Mouse (Mus musculus): ENCODE measurements around the gene Scly. TPM values are rescaled to one million over a fixed set of nuclear protein-coding genes. Genes with fewer than 3 reads are reported as not detected.

Gene Scly
- polyA plus RNA-seq, 1 experiment from 2014 or later, result 11.7 TPM

- Histone ChIP-seq H3K27ac (replicated peaks; ENCODE audit: low read depth, low read length) (no peak overlapping the region), H3K36me3 (replicated peaks; ENCODE audit: control insufficient read depth, insufficient read depth, low read depth, low read length) (no peaks in the 10 kb centered on the region), H3K4me3 (ENCODE audit: low read depth, low read length) (no peak overlapping the region), H3K9ac (replicated peaks; ENCODE audit: low read length) (no peak overlapping the region), H3K27me3 (ENCODE audit: control insufficient read depth, insufficient read depth, low read length) (no peaks in the 10 kb centered on the region), H3K4me2 (ENCODE audit: low read depth, low read length) (no peak overlapping the region), H3K4me1 (ENCODE audit: control insufficient read depth, insufficient read depth, low read length) (no peaks in the 10 kb centered on the region), H3K9me3 (replicated peaks; ENCODE audit: control insufficient read depth, low read length) (no peaks in the 10 kb centered on the region)
- no peak for ATAC-seq (replicated peaks; ENCODE audit: insufficient number of reproducible peaks, low FRiP score, low TSS enrichment, low read depth)
- DNase-seq (ENCODE audit: low spot score), result no peak
- 83% methylated on average over 2 of the region's 2 CpGs for WGBS
Measured at GRCm38 (mm10) chr1:91352277-91352676, 54.1 kb downstream of the Scly start.

- no peak overlapping the region for H3K4me2 ChIP-seq (ENCODE audit: low read depth, low read length)
- WGBS, result 89% methylated on average over 11 of the region's 11 CpGs
- ATAC-seq (replicated peaks; ENCODE audit: insufficient number of reproducible peaks, low FRiP score, low TSS enrichment, low read depth), result no peak
- H3K4me1 ChIP-seq (ENCODE audit: control insufficient read depth, insufficient read depth, low read length), result no peaks in the 10 kb centered on the region
- H3K27me3 ChIP-seq (ENCODE audit: control insufficient read depth, insufficient read depth, low read length), result no peaks in the 10 kb centered on the region
- no peak overlapping the region for H3K4me3 ChIP-seq (ENCODE audit: low read depth, low read length)
- DNase-seq (ENCODE audit: low spot score), result no peak
- no peak overlapping the region for H3K27ac ChIP-seq (replicated peaks; ENCODE audit: low read depth, low read length)
- no peaks in the 10 kb centered on the region for H3K9me3 ChIP-seq (replicated peaks; ENCODE audit: control insufficient read depth, low read length)
- H3K36me3 ChIP-seq (replicated peaks; ENCODE audit: control insufficient read depth, insufficient read depth, low read depth, low read length), result no peaks in the 10 kb centered on the region
- H3K9ac ChIP-seq (replicated peaks; ENCODE audit: low read length), result no peak overlapping the region
Measured at GRCm38 (mm10) chr1:91356105-91356504, 58.0 kb downstream of the Scly start.

GRCm38 (mm10) chr1:91362113-91362512 is 64.0 kb downstream of the Scly start:
- Histone ChIP-seq H3K27ac (replicated peaks; ENCODE audit: low read depth, low read length) (no peak overlapping the region), H3K9ac (replicated peaks; ENCODE audit: low read length) (no peak overlapping the region), H3K4me3 (ENCODE audit: low read depth, low read length) (no peak overlapping the region), H3K27me3 (ENCODE audit: control insufficient read depth, insufficient read depth, low read length) (peaks cover 7% of the 10 kb centered on the region; the same call in 1 of the 2 replicates), H3K4me2 (ENCODE audit: low read depth, low read length) (no peak overlapping the region), H3K9me3 (replicated peaks; ENCODE audit: control insufficient read depth, low read length) (no peaks in the 10 kb centered on the region), H3K36me3 (replicated peaks; ENCODE audit: control insufficient read depth, insufficient read depth, low read depth, low read length) (no peaks in the 10 kb centered on the region), H3K4me1 (ENCODE audit: control insufficient read depth, insufficient read depth, low read length) (no peaks in the 10 kb centered on the region; the same call in 1 of the 2 replicates)
- no peak for ATAC-seq (replicated peaks; ENCODE audit: insufficient number of reproducible peaks, low FRiP score, low TSS enrichment, low read depth)
- 81% methylated on average over 5 of the region's 5 CpGs for WGBS
- DNase-seq (ENCODE audit: low spot score), result no peak

- Histone ChIP-seq H3K9ac (replicated peaks; ENCODE audit: low read length) (no peak overlapping the region), H3K4me3 (ENCODE audit: low read depth, low read length) (no peak overlapping the region), H3K9me3 (replicated peaks; ENCODE audit: control insufficient read depth, low read length) (no peaks in the 10 kb centered on the region), H3K4me2 (ENCODE audit: low read depth, low read length) (no peak overlapping the region), H3K4me1 (ENCODE audit: control insufficient read depth, insufficient read depth, low read length) (no peaks in the 10 kb centered on the region; the same call in 1 of the 2 replicates), H3K36me3 (replicated peaks; ENCODE audit: control insufficient read depth, insufficient read depth, low read depth, low read length) (no peaks in the 10 kb centered on the region), H3K27ac (replicated peaks; ENCODE audit: low read depth, low read length) (no peak overlapping the region), H3K27me3 (ENCODE audit: control insufficient read depth, insufficient read depth, low read length) (peaks cover 9% of the 10 kb centered on the region)
- no peak for ATAC-seq (replicated peaks; ENCODE audit: insufficient number of reproducible peaks, low FRiP score, low TSS enrichment, low read depth)
- WGBS, result 89% methylated on average over 16 of the region's 16 CpGs
- no peak for DNase-seq (ENCODE audit: low spot score)
Measured at GRCm38 (mm10) chr1:91364822-91365644, 66.9 kb downstream of the Scly start.

DNA sequence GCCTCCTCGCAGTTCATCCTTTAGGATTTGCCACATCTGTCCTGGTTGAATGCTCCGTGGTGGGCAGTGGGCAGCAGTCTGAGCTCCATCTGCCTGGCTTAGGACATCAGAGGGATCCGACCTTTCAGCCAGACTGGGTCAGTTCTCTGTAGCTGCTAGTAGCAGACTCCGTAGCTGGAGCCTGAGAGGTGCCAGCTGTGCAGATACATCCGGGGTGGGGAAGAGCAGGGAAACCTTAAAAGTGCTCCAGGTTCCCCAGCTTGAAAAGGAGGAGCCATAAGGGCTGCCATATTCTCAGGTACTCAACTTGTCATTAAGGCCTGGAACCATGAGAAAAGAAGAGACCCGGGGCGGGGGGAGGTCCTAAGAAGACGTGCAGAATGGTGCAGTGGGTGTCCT is 67.7 kb downstream of the Scly start:
- peak overlapping the region; percentile 44; the same call in 1 of the 2 replicates for H3K4me3 ChIP-seq (ENCODE audit: low read depth, low read length)
- no peaks in the 10 kb centered on the region; the same call in 1 of the 2 replicates for H3K4me1 ChIP-seq (ENCODE audit: control insufficient read depth, insufficient read depth, low read length)
- H3K27me3 ChIP-seq (ENCODE audit: control insufficient read depth, insufficient read depth, low read length), result peaks cover 9% of the 10 kb centered on the region
- DNase-seq (ENCODE audit: low spot score) (no peak), ATAC-seq (replicated peaks; ENCODE audit: insufficient number of reproducible peaks, low FRiP score, low TSS enrichment, low read depth) (no peak)
- peak overlapping the region; percentile 74 for H3K9ac ChIP-seq (replicated peaks; ENCODE audit: low read length)
- WGBS, result 31% methylated on average over 8 of the region's 8 CpGs
- H3K9me3 ChIP-seq (replicated peaks; ENCODE audit: control insufficient read depth, low read length), result no peaks in the 10 kb centered on the region
- H3K4me2 ChIP-seq (ENCODE audit: low read depth, low read length), result peak overlapping the region; percentile 93
- no peak overlapping the region for H3K27ac ChIP-seq (replicated peaks; ENCODE audit: low read depth, low read length)
- H3K36me3 ChIP-seq (replicated peaks; ENCODE audit: control insufficient read depth, insufficient read depth, low read depth, low read length), result no peaks in the 10 kb centered on the region

- Histone ChIP-seq H3K27me3 (ENCODE audit: control insufficient read depth, insufficient read depth, low read length) (peaks cover 9% of the 10 kb centered on the region), H3K4me1 (ENCODE audit: control insufficient read depth, insufficient read depth, low read length) (no peaks in the 10 kb centered on the region; the same call in 1 of the 2 replicates), H3K9me3 (replicated peaks; ENCODE audit: control insufficient read depth, low read length) (no peaks in the 10 kb centered on the region), H3K4me3 (ENCODE audit: low read depth, low read length) (peak within 1 kb of the TSS; percentile 44), H3K9ac (replicated peaks; ENCODE audit: low read length) (peak within 1 kb of the TSS; percentile 74), H3K27ac (replicated peaks; ENCODE audit: low read depth, low read length) (no peak within 1 kb of the TSS), H3K4me2 (ENCODE audit: low read depth, low read length) (peak within 1 kb of the TSS; percentile 93), H3K36me3 (replicated peaks; ENCODE audit: control insufficient read depth, insufficient read depth, low read depth, low read length) (0 out of 2 replicates have a peak, but pooled peaks cover 2% of the 10 kb centered on the region)
- under 1% methylated on average over 68 of the region's 68 CpGs for WGBS
- ATAC-seq (replicated peaks; ENCODE audit: insufficient number of reproducible peaks, low FRiP score, low TSS enrichment, low read depth) (peak; percentile 63; the same call in 1 of the 2 replicates), DNase-seq (ENCODE audit: low spot score) (peak; percentile 80)
Measured at GRCm38 (mm10) chr1:91366215-91367108, 68.3 kb downstream of the Scly start, which contains the start of gene Erfe. TSS of gene Erfe (plus strand) at chr1:91366430.

- Histone ChIP-seq H3K27me3 (ENCODE audit: control insufficient read depth, insufficient read depth, low read length) (peaks cover 9% of the 10 kb centered on the region), H3K4me1 (ENCODE audit: control insufficient read depth, insufficient read depth, low read length) (no peaks in the 10 kb centered on the region; the same call in 1 of the 2 replicates), H3K4me3 (ENCODE audit: low read depth, low read length) (no peak overlapping the region), H3K4me2 (ENCODE audit: low read depth, low read length) (no peak overlapping the region), H3K9me3 (replicated peaks; ENCODE audit: control insufficient read depth, low read length) (no peaks in the 10 kb centered on the region), H3K27ac (replicated peaks; ENCODE audit: low read depth, low read length) (no peak overlapping the region), H3K36me3 (replicated peaks; ENCODE audit: control insufficient read depth, insufficient read depth, low read depth, low read length) (peaks cover 2% of the 10 kb centered on the region; the same call in 1 of the 2 replicates), H3K9ac (replicated peaks; ENCODE audit: low read length) (no peak overlapping the region; the same call in 1 of the 2 replicates)
- 98% methylated on average over 3 of the region's 3 CpGs for WGBS
- no peak for DNase-seq (ENCODE audit: low spot score)
- no peak for ATAC-seq (replicated peaks; ENCODE audit: insufficient number of reproducible peaks, low FRiP score, low TSS enrichment, low read depth)
Measured at GRCm38 (mm10) chr1:91367295-91367694, 69.2 kb downstream of the Scly start.

Data from embryonic facial prominence, embryonic 11.5 days (tissue).